Mouse (Mus musculus): ENCODE results near the gene Uqcrq. TPM values are rescaled to one million over a fixed set of nuclear protein-coding genes. Genes with fewer than 3 reads are reported as not detected.

The Uqcrq gene
- total and polyA plus RNA-seq, 3 experiments: 72.4 to 1,130 TPM; not detected in 1

GRCm38 (mm10) chr11:53425251-53425650, 5.4 kb downstream of the Uqcrq start:
- no peak for DNase-seq (ENCODE audit: low read depth, low spot score)
- H3K27ac ChIP-seq (ENCODE audit: control insufficient read depth, low read depth, low read length): no peak overlapping the region
- H3K27me3 ChIP-seq (ENCODE audit: control insufficient read depth in 1 of 2, insufficient read depth in 2 of 2, low read length in 2 of 2): no peaks in the 10 kb centered on the region
- H3K9me3 ChIP-seq (replicated peaks; ENCODE audit: insufficient read depth, low read length): no peaks in the 10 kb centered on the region
- H3K4me3 ChIP-seq (ENCODE audit: control insufficient read depth in 1 of 2, insufficient read depth in 1 of 2, low read depth in 2 of 2, low read length in 2 of 2): no peak overlapping the region
- H3K79me2 ChIP-seq (ENCODE audit: control insufficient read depth, insufficient read depth, low read length, poor library complexity): peaks cover 10% of the 10 kb centered on the region
- no peak overlapping the region for H3K9ac ChIP-seq (ENCODE audit: control insufficient read depth, low read depth, low read length, poor library complexity, severe bottlenecking)
- TF ChIP-seq BHLHE40 (IDR thresholded peaks at IDR 0.05; ENCODE audit: borderline replicate concordance, low read depth, low read length) (no peak), POLR2AphosphoS5 (IDR thresholded peaks at IDR 0.05; ENCODE audit: borderline replicate concordance, low read depth, low read length) (no peak), NELFE (IDR thresholded peaks at IDR 0.05; ENCODE audit: low read depth, low read length) (no peak), MYB (IDR thresholded peaks at IDR 0.05; ENCODE audit: low read depth, low read length) (no peak), CHD2 (IDR thresholded peaks at IDR 0.05; ENCODE audit: low read length) (no peak), RAD21 (IDR thresholded peaks at IDR 0.05; ENCODE audit: low read depth, low read length) (no peak), SIN3A (IDR thresholded peaks at IDR 0.05; ENCODE audit: low read length) (no peak), SMC3 (IDR thresholded peaks at IDR 0.05; ENCODE audit: low read depth, low read length) (no peak), MAFK (IDR thresholded peaks at IDR 0.05; ENCODE audit: borderline replicate concordance, low read depth, low read length) (no peak), USF2 (IDR thresholded peaks at IDR 0.05; ENCODE audit: borderline replicate concordance in 1 of 2, insufficient read depth in 1 of 2, low read depth in 1 of 2, low read length in 2 of 2) (no peak), MEF2A (IDR thresholded peaks at IDR 0.05; ENCODE audit: extremely low read depth, insufficient replicate concordance, low read depth, low read length, poor library complexity, severe bottlenecking) (no peak), POLR2AphosphoS2 (IDR thresholded peaks at IDR 0.05; ENCODE audit: low read length) (no peak)
- peaks cover 6 to 7% of the 10 kb centered on the region in 2 experiments for H3K36me3 ChIP-seq (ENCODE audit: control insufficient read depth in 1 of 2, insufficient read depth in 2 of 2, low read length in 2 of 2)
- H3K4me1 ChIP-seq (ENCODE audit: control insufficient read depth in 1 of 2, insufficient read depth in 2 of 2, low read length in 2 of 2): peaks cover 0 to 7% of the 10 kb centered on the region in 2 experiments; a peak in 2 of 4 replicates

GRCm38 (mm10) chr11:53424826-53425225, 5.8 kb downstream of the Uqcrq start:
- Histone ChIP-seq H3K9ac (ENCODE audit: control insufficient read depth, low read depth, low read length, poor library complexity, severe bottlenecking) (no peak overlapping the region), H3K27ac (ENCODE audit: control insufficient read depth, low read depth, low read length) (no peak overlapping the region), H3K4me3 (ENCODE audit: control insufficient read depth in 1 of 2, insufficient read depth in 1 of 2, low read depth in 2 of 2, low read length in 2 of 2) (no peak overlapping the region), H3K79me2 (ENCODE audit: control insufficient read depth, insufficient read depth, low read length, poor library complexity) (peaks cover 6% of the 10 kb centered on the region), H3K36me3 (ENCODE audit: control insufficient read depth in 1 of 2, insufficient read depth in 2 of 2, low read length in 2 of 2) (peaks cover 6 to 7% of the 10 kb centered on the region in 2 experiments), H3K4me1 (ENCODE audit: control insufficient read depth in 1 of 2, insufficient read depth in 2 of 2, low read length in 2 of 2) (peaks cover 0 to 7% of the 10 kb centered on the region in 2 experiments; a peak in 2 of 4 replicates), H3K27me3 (ENCODE audit: control insufficient read depth in 1 of 2, insufficient read depth in 2 of 2, low read length in 2 of 2) (no peaks in the 10 kb centered on the region), H3K9me3 (replicated peaks; ENCODE audit: insufficient read depth, low read length) (no peaks in the 10 kb centered on the region)
- no peak for DNase-seq (ENCODE audit: low read depth, low spot score)
- TF ChIP-seq MAZ (IDR thresholded peaks at IDR 0.05; ENCODE audit: low read depth, low read length): no peak
- no peak for TF ChIP-seq NRF1 (IDR thresholded peaks at IDR 0.05; ENCODE audit: insufficient read depth, low read depth, low read length, poor library complexity, severe bottlenecking)
- no peak for TF ChIP-seq POLR2A (IDR thresholded peaks at IDR 0.05; ENCODE audit: control insufficient read depth in 1 of 2, insufficient read depth in 1 of 2, low read depth in 1 of 2, low read length in 2 of 2, poor library complexity in 1 of 2)
- TF ChIP-seq CHD2 (IDR thresholded peaks at IDR 0.05; ENCODE audit: low read length): no peak
- TF ChIP-seq EP300 (IDR thresholded peaks at IDR 0.05; ENCODE audit: low read depth in 1 of 2, low read length in 2 of 2): no peak

Data from MEL (cell line).